Comparison of ENCODE assay signal across 19 mouse cellular contexts in the genomic region with DNA sequence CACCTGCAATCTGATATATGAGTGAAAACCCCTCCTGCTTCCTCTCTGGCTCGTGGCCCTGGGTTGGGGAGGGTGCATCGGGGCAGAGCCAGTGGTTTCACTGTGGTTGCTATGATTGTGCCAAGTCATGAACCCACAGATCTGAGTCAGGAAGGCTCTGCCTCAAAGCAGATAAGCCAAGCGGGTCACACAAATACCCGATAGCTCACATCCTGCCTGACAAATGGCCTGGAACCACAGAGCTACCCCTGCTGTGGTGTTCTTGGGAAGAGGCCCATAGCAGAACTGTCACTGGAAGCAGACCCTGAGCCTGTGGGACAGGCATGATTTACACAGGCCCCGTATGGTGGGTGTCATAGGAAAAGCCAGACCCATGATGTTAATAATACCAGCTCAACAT.
DNase-seq lines count a peak whose midpoint lies in the region; ATAC-seq and TF ChIP-seq lines count a peak whose summit lies in the region.
"Had no signal": no experiment of that assay in that cellular context is flagged by ENCODE, and none has a peak within 500 bp of the region (broad histone marks: within the 10 kb centered on the region; RNA-seq: fewer than 3 reads in every experiment).

No protein-coding gene starts in this region.

- H3K4me1 ChIP-seq in liver, postnatal 0 days (ENCODE audit: insufficient read depth) = no peaks in the 10 kb centered on the region
- H3K4me1 ChIP-seq: lung, embryonic 15.5 days had no signal

- peak; percentile 58 for DNase-seq in adrenal gland, adult 2 months
- DNase-seq in adrenal gland, postnatal 4 days (ENCODE audit: low spot score in 2 of 2) = no peak
- peak; percentile 29 for DNase-seq in liver
- no peak for DNase-seq in liver, postnatal 0 days
- DNase-seq in urinary bladder, adult 2 months (ENCODE audit: low spot score) = no peak
- DNase-seq: B cell, adult 2 months; embryo, embryonic 11 days; gastrocnemius, adult 2 months; heart, postnatal 10 days; layer of hippocampus, adult 9-11 months; retina, postnatal 1 day; thymus, postnatal 14 days had no signal

- H3K9ac ChIP-seq in liver, postnatal 0 days (replicated peaks) = no peak overlapping the region
- H3K9ac ChIP-seq: hindbrain, embryonic 14.5 days; lung, embryonic 15.5 days had no signal

- no peaks in the 10 kb centered on the region for H3K9me3 ChIP-seq in liver, postnatal 0 days (ENCODE audit: low read length)
- H3K9me3 ChIP-seq: lung, embryonic 15.5 days had no signal

- no peak overlapping the region for H3K27ac ChIP-seq in liver, postnatal 0 days (ENCODE audit: low read depth)
- H3K27ac ChIP-seq: gastrocnemius, adult 2 months; hindbrain, embryonic 14.5 days; lung, embryonic 15.5 days had no signal

- no peak overlapping the region for H3K4me3 ChIP-seq in liver, postnatal 0 days (ENCODE audit: low read depth, low read length)
- H3K4me3 ChIP-seq: gastrocnemius, adult 2 months; lung, embryonic 15.5 days had no signal

- no peak for TF ChIP-seq CTCF in liver, postnatal 0 days (IDR thresholded peaks at IDR 0.05; ENCODE audit: low read depth)

- no peak overlapping the region for H3K4me2 ChIP-seq in liver, postnatal 0 days (ENCODE audit: low read depth, low read length)
- H3K4me2 ChIP-seq: hindbrain, embryonic 14.5 days; lung, embryonic 15.5 days had no signal

- H3K27me3 ChIP-seq in liver, postnatal 0 days (ENCODE audit: insufficient read depth, low read length) = no peaks in the 10 kb centered on the region
- H3K27me3 ChIP-seq: lung, embryonic 15.5 days had no signal

- ATAC-seq in liver, postnatal 0 days = no peak
- ATAC-seq in common myeloid progenitor, adult 5-6 weeks (replicated peaks; ENCODE audit: low read depth, poor library complexity, severe bottlenecking) = peak; percentile 96
- ATAC-seq in megakaryocyte-erythroid progenitor cell, adult 5-6 weeks (replicated peaks; ENCODE audit: low FRiP score, low TSS enrichment, poor library complexity, severe bottlenecking) = peak; percentile 93
- no peak for ATAC-seq in inflammation-experienced regulatory T-cells, adult 6 months
- ATAC-seq: forebrain, embryonic 16.5 days; intestine, postnatal 0 days had no signal

- WGBS in liver, postnatal 0 days (ENCODE audit: insufficient replicate concordance) = 25% methylated on average over 5 of the region's 5 CpGs

- no peaks in the 10 kb centered on the region for H3K36me3 ChIP-seq in liver, postnatal 0 days (replicated peaks; ENCODE audit: insufficient read depth, low read length)
- H3K36me3 ChIP-seq: lung, embryonic 15.5 days had no signal

- TF ChIP-seq EP300 in liver, postnatal 0 days (IDR thresholded peaks at IDR 0.05; ENCODE audit: low read depth) = no peak

Comparison
In these comparisons a context has a peak if more than half of its experiments do, and no peak if none do; other contexts are left out.
1. DNase-seq: peak in adrenal gland, adult 2 months (single experiment) and liver (single experiment); none in adrenal gland, postnatal 4 days (0 of 2), liver, postnatal 0 days (single experiment) and urinary bladder, adult 2 months (single experiment).
2. ATAC-seq: peak in common myeloid progenitor, adult 5-6 weeks (single experiment) and megakaryocyte-erythroid progenitor cell, adult 5-6 weeks (single experiment); none in liver, postnatal 0 days (single experiment) and inflammation-experienced regulatory T-cells, adult 6 months (single experiment).